17 mouse cellular contexts compared by ENCODE assay signal in genomic region chr1:184986748-184987147, GRCm38 (mm10). TPM values are rescaled to one million over a fixed set of nuclear protein-coding genes. Genes with fewer than 3 reads are reported as not detected.
DNase-seq lines count a peak whose midpoint lies in the region; ATAC-seq lines count a peak whose summit lies in the region.
"Had no signal": no experiment of that assay in that cellular context is flagged by ENCODE, and none has a peak within 500 bp of the region (broad histone marks: within the 10 kb centered on the region; RNA-seq: fewer than 3 reads in every experiment).

No protein-coding gene starts in this region.

- H3K4me3 ChIP-seq in forebrain, embryonic 10.5 days = no peak overlapping the region
- H3K4me3 ChIP-seq in forebrain, embryonic 11.5 days (ENCODE audit: low read depth, low read length) = no peak overlapping the region
- peak overlapping the region; percentile 21; the same call in 1 of the 2 replicates for H3K4me3 ChIP-seq in heart, embryonic 15.5 days
- no peak overlapping the region for H3K4me3 ChIP-seq in lung, embryonic 15.5 days
- H3K4me3 ChIP-seq: embryonic facial prominence, embryonic 15.5 days; forebrain, embryonic 13.5 days had no signal

- 26% methylated on average over 2 of the region's 2 CpGs for WGBS in forebrain, embryonic 10.5 days
- WGBS in forebrain, embryonic 11.5 days = 10% methylated on average over 2 of the region's 2 CpGs
- 32% methylated on average over 2 of the region's 2 CpGs for WGBS in heart, embryonic 15.5 days
- 42% methylated on average over 2 of the region's 2 CpGs for WGBS in lung, embryonic 15.5 days

- no peaks in the 10 kb centered on the region for H3K36me3 ChIP-seq in forebrain, embryonic 10.5 days (replicated peaks)
- H3K36me3 ChIP-seq in forebrain, embryonic 11.5 days (ENCODE audit: control insufficient read depth, insufficient read depth, low read length) = no peaks in the 10 kb centered on the region
- H3K36me3 ChIP-seq in heart, embryonic 15.5 days = no peaks in the 10 kb centered on the region
- no peaks in the 10 kb centered on the region for H3K36me3 ChIP-seq in lung, embryonic 15.5 days
- H3K36me3 ChIP-seq: embryonic facial prominence, embryonic 15.5 days had no signal

- H3K4me2 ChIP-seq in forebrain, embryonic 11.5 days (ENCODE audit: low read depth, low read length, severe bottlenecking) = no peak overlapping the region
- peak overlapping the region; percentile 52 for H3K4me2 ChIP-seq in heart, embryonic 15.5 days
- H3K4me2 ChIP-seq in lung, embryonic 15.5 days = no peak overlapping the region
- H3K4me2 ChIP-seq: embryonic facial prominence, embryonic 15.5 days; forebrain, embryonic 13.5 days; liver, embryonic 11.5 days had no signal

- no peak for DNase-seq in forebrain, embryonic 10.5 days (ENCODE audit: extremely low spot score, low spot score)
- DNase-seq in forebrain, embryonic 11.5 days (ENCODE audit: low spot score) = no peak
- DNase-seq in heart, postnatal 10 days = no peak
- no peak for DNase-seq in lung, postnatal 10 days
- peak; percentile 6 for DNase-seq in embryo, embryonic 11 days
- no peak for DNase-seq in adrenal gland, postnatal 4 days (ENCODE audit: low spot score in 2 of 2)
- DNase-seq: adrenal gland, postnatal 14 days; cerebellum, adult 9-11 months; kidney, adult 9 months; right cerebral cortex, postnatal 4 days had no signal

- no peak overlapping the region for H3K9ac ChIP-seq in forebrain, embryonic 11.5 days (ENCODE audit: low read length)
- H3K9ac ChIP-seq in heart, embryonic 15.5 days = peak overlapping the region; percentile 17; the same call in 1 of the 2 replicates
- no peak overlapping the region for H3K9ac ChIP-seq in lung, embryonic 15.5 days
- H3K9ac ChIP-seq: embryonic facial prominence, embryonic 15.5 days; forebrain, embryonic 13.5 days had no signal

- no peak for ATAC-seq in forebrain, embryonic 11.5 days (replicated peaks; ENCODE audit: low FRiP score)
- ATAC-seq in heart, embryonic 15.5 days (replicated peaks; ENCODE audit: insufficient number of reproducible peaks, insufficient read depth, low FRiP score, low read depth) = no peak
- ATAC-seq in lung, embryonic 15.5 days (ENCODE audit: borderline replicate concordance, extremely low read depth, low FRiP score, low TSS enrichment) = peak; percentile 42; the same call in 1 of the 2 replicates
- ATAC-seq: forebrain, embryonic 13.5 days; lung, postnatal 0 days had no signal

- intact Hi-C loops in heart, postnatal 10 days (cut with DNase I) = no loop called here

- H3K9me3 ChIP-seq in forebrain, embryonic 10.5 days = no peaks in the 10 kb centered on the region
- no peaks in the 10 kb centered on the region for H3K9me3 ChIP-seq in forebrain, embryonic 11.5 days (ENCODE audit: control insufficient read depth, low read length)
- H3K9me3 ChIP-seq in heart, embryonic 15.5 days (replicated peaks) = no peaks in the 10 kb centered on the region
- no peaks in the 10 kb centered on the region for H3K9me3 ChIP-seq in lung, embryonic 15.5 days
- H3K9me3 ChIP-seq: embryonic facial prominence, embryonic 15.5 days; forebrain, embryonic 13.5 days had no signal

- H3K27me3 ChIP-seq in forebrain, embryonic 10.5 days (ENCODE audit: poor library complexity, severe bottlenecking) = no peaks in the 10 kb centered on the region
- H3K27me3 ChIP-seq in forebrain, embryonic 11.5 days (ENCODE audit: control insufficient read depth, insufficient read depth, low read length) = no peaks in the 10 kb centered on the region
- no peaks in the 10 kb centered on the region for H3K27me3 ChIP-seq in heart, embryonic 15.5 days
- H3K27me3 ChIP-seq in lung, embryonic 15.5 days = no peaks in the 10 kb centered on the region
- H3K27me3 ChIP-seq: embryonic facial prominence, embryonic 15.5 days; forebrain, embryonic 13.5 days had no signal

- peak overlapping the region; percentile 66 for H3K27ac ChIP-seq in forebrain, embryonic 10.5 days
- H3K27ac ChIP-seq in forebrain, embryonic 11.5 days (ENCODE audit: low read depth, low read length) = no peak overlapping the region
- H3K27ac ChIP-seq in heart, embryonic 15.5 days = no peak overlapping the region
- no peak overlapping the region for H3K27ac ChIP-seq in lung, embryonic 15.5 days
- H3K27ac ChIP-seq: embryonic facial prominence, embryonic 15.5 days had no signal

- H3K4me1 ChIP-seq in forebrain, embryonic 10.5 days = peaks cover 31% of the 10 kb centered on the region
- H3K4me1 ChIP-seq in forebrain, embryonic 11.5 days (replicated peaks; ENCODE audit: control insufficient read depth, insufficient read depth, low read length) = peaks cover 7% of the 10 kb centered on the region; the same call in 1 of the 2 replicates
- H3K4me1 ChIP-seq in heart, embryonic 15.5 days (replicated peaks) = peaks cover 14% of the 10 kb centered on the region
- H3K4me1 ChIP-seq in lung, embryonic 15.5 days = peaks cover 13% of the 10 kb centered on the region; the same call in 1 of the 2 replicates

RNA-seq across cellular contexts. Expression of gene Mark1, which starts 12.6 kb away (rescaled TPM):
- 3.5 and 3.6 TPM in 2 replicates for polyA plus RNA-seq in forebrain, embryonic 10.5 days (2016; fragmentation: Nextera tagmentation; extraction: Ambion mirVana)
- 5.5 and 7.4 TPM in 2 replicates for polyA plus RNA-seq in forebrain, embryonic 11.5 days (2014; fragmentation: Nextera tagmentation; extraction: Ambion mirVana)
- polyA plus RNA-seq in heart, embryonic 15.5 days (2015; fragmentation: Nextera tagmentation; extraction: Ambion mirVana) = 1.9 and 2.1 TPM in 2 replicates
- total RNA-seq in heart, postnatal 10 days (2021) = 1 to 10 TPM; 8.7 to 9.0 TPM
- 2.2 and 2.7 TPM in 2 replicates for polyA plus RNA-seq in lung, embryonic 15.5 days (2015; fragmentation: Nextera tagmentation; extraction: Ambion mirVana)
- total RNA-seq in adrenal gland, postnatal 4 days (2021) = 10 to 100 TPM; 16.4 to 18.2 TPM
- total RNA-seq: hematopoietic stem cell, adult 5-6 weeks had no signal
